Mouse (Mus musculus) layer of hippocampus, adult 6 months (tissue): Measurements from ENCODE around the gene Nrip2. TPM values are rescaled to one million over a fixed set of nuclear protein-coding genes. Genes with fewer than 3 reads are reported as not detected.

Experiments
- long read RNA-seq, 2 experiments: library from polyadenylated mRNA; unstranded; transcript quantifications; one replicate each; pipeline ENCODE4 v2.0.0; 2019 to 2020
- polyA plus RNA-seq: library from polyadenylated mRNA; unstranded; fragments of <200 nt; fragmentation: Nextera tagmentation; gene quantifications from 2 replicates; pipeline ENCODE4 v1.2.3, GENCODE M21; 2021

The Nrip2 gene
- polyA plus RNA-seq = 12.0 and 12.7 TPM in 2 replicates
- long read RNA-seq, experiment 1, transcript Nrip2-201 (6 exons, 1,893 nt) = major isoform, 13 of 17 reads
- long read RNA-seq, experiment 1, partial matches to known transcripts = 1 of 17 reads
- long read RNA-seq, experiment 1, other reads (novel, unspliced or antisense) = 3 of 17 reads
- long read RNA-seq, experiment 2, transcript Nrip2-201 (6 exons, 1,893 nt) = major isoform, 128 of 167 reads
- long read RNA-seq, experiment 2, partial matches to known transcripts = 19 of 167 reads
- long read RNA-seq, experiment 2, other reads (novel, unspliced or antisense) = 19 of 167 reads

GRCm38 (mm10) chr6:128398996-128399395 is at the start of gene Nrip2:
TSS of gene Nrip2 (plus strand) at chr6:128399296.

DNA sequence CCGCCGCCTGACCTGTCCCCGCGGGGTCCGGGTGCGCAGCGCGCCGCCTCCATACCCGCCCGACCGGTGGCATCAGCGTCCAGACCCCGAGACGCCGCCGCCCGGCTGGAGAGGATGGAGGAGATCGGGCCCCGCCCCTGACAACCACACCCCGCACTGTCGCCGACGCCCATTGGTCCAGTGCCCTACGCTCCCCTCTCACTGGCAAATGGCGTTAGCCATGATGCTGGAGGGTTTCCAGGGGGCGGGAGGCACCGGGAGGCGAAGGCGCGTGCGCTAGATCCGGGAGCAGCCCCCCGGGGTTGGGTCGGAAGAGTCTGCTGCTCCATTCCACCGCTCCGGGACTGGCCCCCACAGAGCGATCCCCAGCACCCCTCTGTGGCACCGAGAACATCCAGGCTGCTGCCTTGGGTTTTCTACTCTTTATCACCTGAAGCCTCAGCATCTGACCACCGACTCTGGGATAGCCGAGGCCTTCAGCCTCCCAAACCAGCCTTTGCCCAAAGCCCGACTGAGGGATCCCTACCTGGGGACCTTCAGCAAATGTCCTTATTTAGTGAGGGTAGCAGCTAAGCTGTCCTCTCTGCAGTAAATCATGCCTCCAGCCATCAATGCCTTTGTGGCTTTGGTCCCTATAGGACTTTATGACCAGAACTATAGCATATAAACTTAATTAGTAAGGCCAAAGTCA is 43.2 kb upstream of the Nrip2 start, which contains the start of gene Tulp3:
Tulp3 (minus strand) TSS at position 126 of the 691 bp plus-strand sequence.

DNA sequence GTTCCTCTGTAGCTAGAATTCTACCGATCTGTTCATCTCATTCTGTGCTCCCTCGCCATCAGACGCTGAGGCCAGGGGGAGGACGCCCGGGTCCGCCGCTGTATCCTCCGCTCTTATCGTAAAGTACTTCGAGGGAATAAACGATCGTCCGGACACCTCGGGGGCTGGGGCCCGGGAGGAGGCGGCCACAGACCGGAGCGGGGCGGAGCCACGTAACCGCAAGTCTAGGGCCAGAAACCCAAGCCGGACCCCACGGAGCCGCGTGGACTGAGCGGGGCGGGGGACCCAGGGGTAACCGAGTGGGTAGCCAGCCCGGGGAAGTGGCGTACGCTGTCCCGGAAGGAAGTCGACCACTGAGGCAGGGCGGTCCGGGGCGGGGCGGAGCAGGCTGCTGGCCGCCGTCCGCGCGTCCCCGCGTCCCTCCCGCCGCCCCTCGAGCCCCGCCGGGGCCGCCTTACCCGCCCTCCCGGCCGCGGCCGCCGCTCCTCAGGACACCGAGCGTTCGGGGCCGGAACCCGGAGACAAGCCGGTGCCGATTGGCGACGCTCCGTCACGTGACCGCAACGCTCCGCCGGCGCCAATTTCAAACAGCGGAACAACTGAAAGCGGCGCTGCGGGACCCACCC is 36.6 kb upstream of the Nrip2 start, which contains the start of the genes Rhno1 and Foxm1:
Rhno1 (minus strand) TSS at position 531 of the 626 bp plus-strand sequence.
Foxm1 (plus strand) TSS at position 587 of the 626 bp plus-strand sequence.

GRCm38 (mm10) chr6:128375192-128375591 is 23.9 kb upstream of the Nrip2 start, which contains the start of the genes Tex52 and Gm44596:
TSS of gene Tex52 (plus strand) at chr6:128375456.
TSS of gene Gm44596 (plus strand) at chr6:128375503.

GRCm38 (mm10) chr6:128424269-128425019 is 25.3 kb downstream of the Nrip2 start, which contains the start of gene Itfg2:
TSS of gene Itfg2 (minus strand) at chr6:128424931.

GRCm38 (mm10) chr6:128438317-128438870 is 39.3 kb downstream of the Nrip2 start, which contains the start of gene Fkbp4:
TSS of gene Fkbp4 (minus strand) at chr6:128438677.

Other genes starting within 250 kb of the Nrip2 start
- gene Tead4, start 98.5 kb upstream of the Nrip2 start, polyA plus RNA-seq = 0.19 TPM in 1 of 2 replicates, not detected in the other
- 3.0 and 3.3 TPM in 2 replicates for gene Tulp3, start 43.4 kb upstream of the Nrip2 start, polyA plus RNA-seq
- 17.3 and 17.8 TPM in 2 replicates for gene Rhno1, start 36.4 kb upstream of the Nrip2 start, polyA plus RNA-seq
- gene Foxm1, start 36.3 kb upstream of the Nrip2 start, polyA plus RNA-seq = 0.25 and 0.28 TPM in 2 replicates
- gene Tex52, start 23.8 kb upstream of the Nrip2 start, polyA plus RNA-seq = 2.2 and 2.3 TPM in 2 replicates
- not detected in 2 replicates for gene Gm44596, start 23.8 kb upstream of the Nrip2 start, polyA plus RNA-seq
- 12.3 and 13.9 TPM in 2 replicates for gene Itfg2, start 25.6 kb downstream of the Nrip2 start, polyA plus RNA-seq
- gene Fkbp4, start 39.4 kb downstream of the Nrip2 start, polyA plus RNA-seq = 90.8 and 93.8 TPM in 2 replicates
- gene Pzp, start 127.4 kb downstream of the Nrip2 start, polyA plus RNA-seq = not detected in 2 replicates
- gene A2ml1, start 182.3 kb downstream of the Nrip2 start, polyA plus RNA-seq = 42.6 and 55.8 TPM in 2 replicates
- gene Klrb1a, start 224.2 kb downstream of the Nrip2 start, polyA plus RNA-seq = not detected in 2 replicates